Mouse (Mus musculus) MEL (cell line): Measurements from ENCODE around the gene Ctnnd2. TPM values are rescaled to one million over a fixed set of nuclear protein-coding genes. Genes with fewer than 3 reads are reported as not detected.

ENCODE experiments used
- DNase-seq: peaks from one replicate; pipeline ENCODE4 v3.0.0; 2011; ENCODE audit warnings: low read depth, low spot score
- H3K27ac ChIP-seq: 2 replicates; pipeline ENCODE4 v1.5.1; 2012; ENCODE audit warnings: low read depth, mild to moderate bottlenecking, control low read depth, low read length, moderate library complexity; ENCODE audit not compliant: control insufficient read depth
- H3K27me3 ChIP-seq, 2 experiments: fragments of 150-350 bp in 1 of 2; sonication (generic) in 1 of 2; 2 replicates each; pipeline ENCODE4 v1.6.1; 2012; ENCODE audit warnings: low read length in 2 of 2, mild to moderate bottlenecking in 2 of 2, improper control_type of control experiment in 1 of 2, moderate library complexity in 1 of 2; ENCODE audit not compliant: insufficient read depth in 2 of 2, control insufficient read depth in 1 of 2
- H3K36me3 ChIP-seq, 2 experiments: 2 replicates each; pipeline ENCODE4 v1.6.1; 2012 to 2014; ENCODE audit warnings: low read length in 2 of 2, improper control_type of control experiment in 1 of 2, inconsistent platforms in 1 of 2, mild to moderate bottlenecking in 1 of 2; ENCODE audit not compliant: insufficient read depth in 2 of 2, control insufficient read depth in 1 of 2
- H3K4me1 ChIP-seq, 2 experiments: fragments of 150-350 bp in 1 of 2; sonication (generic) in 1 of 2; 2 replicates each; pipeline ENCODE4 v1.6.1; 2012; ENCODE audit warnings: low read length in 2 of 2, improper control_type of control experiment in 1 of 2, mild to moderate bottlenecking in 1 of 2; ENCODE audit not compliant: insufficient read depth in 2 of 2, control insufficient read depth in 1 of 2
- H3K4me3 ChIP-seq, 2 experiments: fragments of 150-350 bp in 1 of 2; sonication (generic) in 1 of 2; 2 replicates each; pipeline ENCODE4 v1.5.1; 2012; ENCODE audit warnings: low read depth in 2 of 2, low read length in 2 of 2, mild to moderate bottlenecking in 2 of 2, moderate library complexity in 2 of 2, control low read depth in 1 of 2, improper control_type of control experiment in 1 of 2; ENCODE audit not compliant: control insufficient read depth in 1 of 2, insufficient read depth in 1 of 2
- H3K79me2 ChIP-seq: 2 replicates; pipeline ENCODE4 v1.6.1; 2012; ENCODE audit warnings: mild to moderate bottlenecking, low read length, moderate library complexity; ENCODE audit not compliant: control insufficient read depth, poor library complexity, insufficient read depth
- H3K9ac ChIP-seq: 2 replicates; pipeline ENCODE4 v1.6.1; 2012; ENCODE audit warnings: low read depth, mild to moderate bottlenecking, control low read depth, low read length, moderate library complexity; ENCODE audit not compliant: control insufficient read depth, poor library complexity, severe bottlenecking
- H3K9me3 ChIP-seq: fragments of 150-350 bp; sonication (generic); replicated peaks from 2 replicates; pipeline ENCODE4 v1.6.1; 2012; ENCODE audit warnings: mild to moderate bottlenecking, low read length, improper control_type of control experiment, moderate library complexity; ENCODE audit not compliant: insufficient read depth
- BHLHE40 ChIP-seq: IDR thresholded peaks from 2 replicates; pipeline ENCODE4 v1.6.1; 2012; ENCODE audit warnings: low read depth, mild to moderate bottlenecking, inconsistent platforms, low read length, improper control_type of control experiment, borderline replicate concordance
- E2F4 ChIP-seq: IDR thresholded peaks from 2 replicates; pipeline ENCODE4 v1.6.1; 2011; ENCODE audit warnings: low read depth, low read length, improper control_type of control experiment, borderline replicate concordance
- ETS1 ChIP-seq: IDR thresholded peaks from 2 replicates; pipeline ENCODE4 v1.6.1; 2012; ENCODE audit warnings: low read depth, mild to moderate bottlenecking, inconsistent platforms, low read length, improper control_type of control experiment, moderate library complexity
- GABPA ChIP-seq: IDR thresholded peaks from 2 replicates; pipeline ENCODE4 v1.6.1; 2012; ENCODE audit warnings: low read depth, mild to moderate bottlenecking, inconsistent platforms, low read length, improper control_type of control experiment, moderate library complexity
- HCFC1 ChIP-seq: IDR thresholded peaks from 2 replicates; pipeline ENCODE4 v1.6.1; 2012; ENCODE audit warnings: low read depth, mild to moderate bottlenecking, inconsistent platforms, low read length, improper control_type of control experiment, moderate library complexity
- JUND ChIP-seq: IDR thresholded peaks from 2 replicates; pipeline ENCODE4 v1.6.1; 2011; ENCODE audit warnings: low read depth, mild to moderate bottlenecking, improper control_type of control experiment, low read length
- MAFK ChIP-seq: IDR thresholded peaks from 2 replicates; pipeline ENCODE4 v1.6.1; 2011; ENCODE audit warnings: low read depth, mild to moderate bottlenecking, low read length, improper control_type of control experiment, borderline replicate concordance
- MAZ ChIP-seq: IDR thresholded peaks from 2 replicates; pipeline ENCODE4 v1.6.1; 2012; ENCODE audit warnings: low read depth, mild to moderate bottlenecking, inconsistent platforms, low read length, improper control_type of control experiment
- MEF2A ChIP-seq: IDR thresholded peaks from 2 replicates; pipeline ENCODE4 v1.6.1; 2014; ENCODE audit warnings: low read depth, mild to moderate bottlenecking, inconsistent platforms, low read length, improper control_type of control experiment; ENCODE audit not compliant: poor library complexity, insufficient replicate concordance, severe bottlenecking; ENCODE audit errors: extremely low read depth
- MYC ChIP-seq: IDR thresholded peaks from 2 replicates; pipeline ENCODE4 v1.6.1; 2011; ENCODE audit warnings: low read depth, mild to moderate bottlenecking, low read length, improper control_type of control experiment, moderate library complexity
- POLR2A ChIP-seq, 2 experiments: IDR thresholded peaks; 2 replicates each; pipeline ENCODE4 v1.6.1; 2011 to 2012; ENCODE audit warnings: low read length in 2 of 2, mild to moderate bottlenecking in 2 of 2, control low read depth in 1 of 2, improper control_type of control experiment in 1 of 2, low read depth in 1 of 2, moderate library complexity in 1 of 2; ENCODE audit not compliant: control insufficient read depth in 1 of 2, insufficient read depth in 1 of 2, poor library complexity in 1 of 2
- RAD21 ChIP-seq: IDR thresholded peaks from 2 replicates; pipeline ENCODE4 v1.6.1; 2011; ENCODE audit warnings: mild to moderate bottlenecking, low read depth, low read length, improper control_type of control experiment
- RCOR1 ChIP-seq: IDR thresholded peaks from 2 replicates; pipeline ENCODE4 v1.6.1; 2012; ENCODE audit warnings: low read depth, mild to moderate bottlenecking, inconsistent platforms, low read length, improper control_type of control experiment
- SIN3A ChIP-seq: IDR thresholded peaks from 2 replicates; pipeline ENCODE4 v1.6.1; 2012; ENCODE audit warnings: low read length, improper control_type of control experiment, inconsistent platforms
- TAL1 ChIP-seq: IDR thresholded peaks from 2 replicates; pipeline ENCODE4 v1.6.1; 2012; ENCODE audit warnings: mild to moderate bottlenecking, inconsistent platforms, low read length, moderate library complexity, mixed read lengths
- TCF12 ChIP-seq: IDR thresholded peaks from 2 replicates; pipeline ENCODE4 v1.6.1; 2014; ENCODE audit warnings: low read depth, mild to moderate bottlenecking, inconsistent platforms, low read length, improper control_type of control experiment, moderate library complexity
- UBTF ChIP-seq: IDR thresholded peaks from 2 replicates; pipeline ENCODE4 v1.6.1; 2012; ENCODE audit warnings: low read depth, mild to moderate bottlenecking, inconsistent platforms, low read length, improper control_type of control experiment, moderate library complexity, borderline replicate concordance; ENCODE audit not compliant: insufficient read depth
- USF2 ChIP-seq, 2 experiments: IDR thresholded peaks; 2 replicates each; pipeline ENCODE4 v1.6.1; 2011 to 2012; ENCODE audit warnings: improper control_type of control experiment in 2 of 2, low read length in 2 of 2, borderline replicate concordance in 1 of 2, inconsistent platforms in 1 of 2, low read depth in 1 of 2, mild to moderate bottlenecking in 1 of 2; ENCODE audit not compliant: insufficient read depth in 1 of 2
- ZMIZ1 ChIP-seq: IDR thresholded peaks from 2 replicates; pipeline ENCODE4 v1.6.1; 2012; ENCODE audit warnings: low read depth, mild to moderate bottlenecking, inconsistent platforms, low read length, improper control_type of control experiment, moderate library complexity
- polyA plus RNA-seq, 2 experiments: library from polyadenylated mRNA; stranded (reverse) in 1 of 2; unstranded in 1 of 2; fragments of >175 nt in 1 of 2; fragments of >200 nt in 1 of 2; gene quantifications; 2 replicates each; pipeline versions ENCODE4 v1.2.1 to v1.2.4; 2012; ENCODE audit warnings: low replicate concordance in 2 of 2, low read depth in 1 of 2; ENCODE audit not compliant: insufficient read length in 2 of 2, insufficient read depth in 1 of 2, missing spikeins in 1 of 2
- total RNA-seq: library from RNA; depleted of rRNA; stranded (reverse); fragments of 300-350 nt; gene quantifications from 2 replicates; pipeline ENCODE4 v1.2.3, GENCODE M21; 2012

The Ctnnd2 gene
- total and polyA plus RNA-seq, 3 experiments = 0.03 TPM; not detected in 2

DNA sequence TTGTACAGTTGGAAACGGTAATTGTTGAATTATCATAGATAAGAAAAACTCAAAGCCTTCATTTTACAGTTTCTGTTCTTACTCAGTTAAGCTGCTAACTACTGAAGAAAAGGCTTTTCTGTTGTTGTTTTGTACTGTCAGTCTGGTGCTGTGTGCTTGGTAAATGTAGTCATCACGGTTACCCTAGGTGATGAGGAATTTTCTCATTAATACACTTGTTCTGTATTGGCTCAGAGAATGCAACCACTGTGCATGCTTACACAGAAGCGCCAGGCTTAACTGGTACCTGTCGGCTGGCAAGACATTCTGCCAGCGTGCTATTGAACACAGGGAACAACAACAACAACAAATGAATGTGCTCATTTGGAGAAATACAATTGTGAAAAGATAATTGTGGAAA lies 103.3 kb downstream of the Ctnnd2 start:
- H3K27ac ChIP-seq = no peak overlapping the region
- no peak overlapping the region for H3K4me3 ChIP-seq
- DNase-seq = no peak
- no peaks in the 10 kb centered on the region for H3K79me2 ChIP-seq
- H3K9ac ChIP-seq = no peak overlapping the region
- no peaks in the 10 kb centered on the region for H3K4me1 ChIP-seq
- H3K27me3 ChIP-seq = no peaks in the 10 kb centered on the region
- H3K36me3 ChIP-seq = no peaks in the 10 kb centered on the region
- TF ChIP-seq TAL1 (no peak), POLR2A (IDR thresholded peaks at IDR 0.05; ENCODE audit: control insufficient read depth in 1 of 2, insufficient read depth in 1 of 2, low read depth in 1 of 2, low read length in 2 of 2, poor library complexity in 1 of 2) (no peak), BHLHE40 (no peak), TCF12 (no peak), JUND (no peak), MEF2A (no peak), SIN3A (no peak), USF2 (IDR thresholded peaks at IDR 0.05; ENCODE audit: borderline replicate concordance in 1 of 2, insufficient read depth in 1 of 2, low read depth in 1 of 2, low read length in 2 of 2) (no peak), ETS1 (no peak), ZMIZ1 (no peak), MAFK (no peak), HCFC1 (no peak), RCOR1 (no peak), UBTF (no peak)
- H3K9me3 ChIP-seq = no peaks in the 10 kb centered on the region; the same call in 1 of the 2 replicates

DNA sequence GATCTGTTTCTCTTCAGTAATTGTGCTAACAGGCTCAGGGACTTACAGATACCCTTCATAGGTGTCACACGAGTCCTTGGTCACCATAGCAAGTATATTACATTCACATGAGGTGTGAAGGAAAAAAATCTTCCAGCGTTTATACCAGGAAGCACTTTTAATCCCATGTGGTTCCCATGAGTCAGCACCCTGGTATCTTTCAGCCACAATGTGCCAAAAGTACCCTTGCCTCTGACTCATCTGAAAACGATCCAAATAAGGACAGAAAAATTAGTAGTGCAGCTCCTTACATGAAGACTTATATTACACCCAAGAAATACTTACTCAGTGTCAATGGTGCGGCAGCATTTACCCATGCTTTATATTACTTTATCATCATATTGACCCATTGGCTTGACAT lies 104.3 kb downstream of the Ctnnd2 start:
- DNase-seq = no peak
- no peak overlapping the region for H3K27ac ChIP-seq
- H3K9ac ChIP-seq = no peak overlapping the region
- H3K36me3 ChIP-seq = no peaks in the 10 kb centered on the region
- H3K4me3 ChIP-seq = no peak overlapping the region
- H3K4me1 ChIP-seq = no peaks in the 10 kb centered on the region
- TF ChIP-seq GABPA (no peak), HCFC1 (no peak), MAZ (no peak), E2F4 (no peak), MYC (no peak), MEF2A (no peak), RAD21 (no peak), JUND (no peak), BHLHE40 (no peak)
- H3K27me3 ChIP-seq = no peaks in the 10 kb centered on the region
- H3K79me2 ChIP-seq = no peaks in the 10 kb centered on the region
- no peaks in the 10 kb centered on the region; the same call in 1 of the 2 replicates for H3K9me3 ChIP-seq
